Mouse (Mus musculus): ENCODE measurements around the gene Slc2a3. TPM values are rescaled to one million over a fixed set of nuclear protein-coding genes. Genes with fewer than 3 reads are reported as not detected.
"Not testable (repeated sequence)": the region's sequence is repeated elsewhere in the genome, so short reads cannot be mapped to it uniquely, and the experiment has no call there.

The Slc2a3 gene
- total RNA-seq, 1 experiment from 2014 or later, result 21.6 TPM

- not testable (repeated sequence) for ATAC-seq (replicated peaks; ENCODE audit: low read depth, poor library complexity, severe bottlenecking)
These were observed 83.2 kb downstream of the Slc2a3 start for GRCm38 (mm10) chr6:122718224-122718623.

- no peak for ATAC-seq (replicated peaks; ENCODE audit: low read depth, poor library complexity, severe bottlenecking)
These were observed 85.6 kb downstream of the Slc2a3 start for GRCm38 (mm10) chr6:122715886-122716285.

DNA sequence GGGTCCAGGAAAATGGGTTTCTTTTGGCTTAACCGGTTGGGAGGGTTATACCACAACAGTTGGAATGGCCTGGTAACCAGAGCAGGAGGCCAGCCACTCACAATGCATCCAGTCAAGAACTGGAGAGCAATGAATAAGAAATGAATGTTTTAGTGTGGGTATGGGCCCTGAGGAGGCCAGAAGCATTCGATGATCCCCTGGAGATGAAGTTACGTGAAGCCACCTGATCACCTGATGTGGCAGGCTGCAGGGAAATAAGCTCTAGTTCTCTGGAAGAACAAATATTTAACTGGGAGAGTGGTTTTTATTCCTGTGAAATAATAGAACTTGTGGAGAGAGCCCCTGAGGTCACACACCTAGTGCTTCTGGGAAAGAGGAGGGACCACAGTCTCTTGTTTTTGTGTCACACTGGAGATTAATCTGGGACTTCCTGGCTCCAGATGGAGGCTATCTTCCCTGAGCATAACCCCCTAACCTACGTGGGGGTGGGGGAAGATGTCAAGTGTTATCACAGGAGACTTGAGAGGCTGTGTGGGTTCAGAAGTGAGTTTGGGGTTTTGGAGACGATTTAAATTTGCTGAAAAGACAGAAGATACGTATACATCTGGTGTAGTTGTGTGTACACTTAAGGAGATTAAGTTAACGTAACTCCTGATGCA lies 86.6 kb downstream of the Slc2a3 start:
- ATAC-seq (replicated peaks; ENCODE audit: low read depth, poor library complexity, severe bottlenecking), result no peak

DNA sequence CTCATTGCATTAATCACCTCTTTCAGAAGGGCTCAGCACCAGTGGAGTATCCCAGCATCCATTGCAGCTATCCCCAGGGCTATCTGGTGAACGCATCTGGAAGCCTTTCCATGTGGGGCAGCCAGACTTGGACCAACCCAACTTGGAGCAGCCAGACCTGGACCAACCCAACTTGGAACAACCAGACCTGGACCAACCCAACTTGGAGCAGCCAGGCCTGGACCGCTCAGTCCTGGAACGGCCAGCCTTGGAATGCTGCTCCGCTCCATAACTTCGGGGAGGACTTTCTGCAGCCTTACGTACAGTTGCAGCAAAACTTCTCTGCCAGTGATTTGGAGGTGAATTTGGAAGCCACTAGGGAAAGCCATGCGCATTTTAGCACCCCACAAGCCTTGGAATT lies 88.3 kb downstream of the Slc2a3 start:
- ATAC-seq (replicated peaks; ENCODE audit: low read depth, poor library complexity, severe bottlenecking), result not testable (repeated sequence)

DNA sequence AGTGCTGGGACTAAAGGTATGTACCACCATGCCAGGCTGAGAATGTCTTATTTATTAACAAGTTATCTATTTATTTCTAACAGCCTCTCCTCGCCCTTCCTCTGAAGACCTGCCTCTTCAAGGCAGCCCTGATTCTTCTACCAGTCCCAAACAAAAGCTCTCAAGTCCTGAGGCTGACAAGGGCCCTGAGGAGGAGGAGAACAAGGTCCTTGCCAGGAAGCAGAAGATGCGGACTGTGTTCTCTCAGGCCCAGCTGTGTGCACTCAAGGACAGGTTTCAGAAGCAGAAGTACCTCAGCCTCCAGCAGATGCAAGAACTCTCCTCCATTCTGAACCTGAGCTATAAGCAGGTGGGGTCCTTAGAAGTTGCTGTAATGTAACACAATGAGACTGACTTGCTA lies 90.0 kb downstream of the Slc2a3 start:
- no peak for ATAC-seq (replicated peaks; ENCODE audit: low read depth, poor library complexity, severe bottlenecking)

DNA sequence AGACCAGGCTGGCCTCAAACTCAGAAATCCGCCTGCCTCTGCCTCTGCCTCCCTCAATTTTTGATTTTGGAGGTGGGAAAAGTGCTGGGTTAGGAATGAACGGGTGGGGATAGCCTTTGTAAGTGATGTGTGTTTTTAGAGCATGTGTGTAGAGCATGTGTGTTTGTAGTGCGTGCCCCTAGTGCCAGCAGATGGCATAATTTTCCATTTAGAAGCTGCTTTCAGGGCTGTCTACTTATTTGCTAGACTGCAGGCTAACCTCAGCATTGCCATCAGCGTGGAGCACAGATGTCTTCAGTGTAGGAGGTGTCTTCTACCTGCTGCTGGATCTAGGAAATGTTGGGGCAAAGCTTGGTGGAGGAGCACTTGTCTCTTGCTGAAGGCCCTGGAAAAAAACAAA lies 92.6 kb downstream of the Slc2a3 start:
- peak; percentile 60; the same call in 1 of the 2 replicates for ATAC-seq (replicated peaks; ENCODE audit: low read depth, poor library complexity, severe bottlenecking)

DNA sequence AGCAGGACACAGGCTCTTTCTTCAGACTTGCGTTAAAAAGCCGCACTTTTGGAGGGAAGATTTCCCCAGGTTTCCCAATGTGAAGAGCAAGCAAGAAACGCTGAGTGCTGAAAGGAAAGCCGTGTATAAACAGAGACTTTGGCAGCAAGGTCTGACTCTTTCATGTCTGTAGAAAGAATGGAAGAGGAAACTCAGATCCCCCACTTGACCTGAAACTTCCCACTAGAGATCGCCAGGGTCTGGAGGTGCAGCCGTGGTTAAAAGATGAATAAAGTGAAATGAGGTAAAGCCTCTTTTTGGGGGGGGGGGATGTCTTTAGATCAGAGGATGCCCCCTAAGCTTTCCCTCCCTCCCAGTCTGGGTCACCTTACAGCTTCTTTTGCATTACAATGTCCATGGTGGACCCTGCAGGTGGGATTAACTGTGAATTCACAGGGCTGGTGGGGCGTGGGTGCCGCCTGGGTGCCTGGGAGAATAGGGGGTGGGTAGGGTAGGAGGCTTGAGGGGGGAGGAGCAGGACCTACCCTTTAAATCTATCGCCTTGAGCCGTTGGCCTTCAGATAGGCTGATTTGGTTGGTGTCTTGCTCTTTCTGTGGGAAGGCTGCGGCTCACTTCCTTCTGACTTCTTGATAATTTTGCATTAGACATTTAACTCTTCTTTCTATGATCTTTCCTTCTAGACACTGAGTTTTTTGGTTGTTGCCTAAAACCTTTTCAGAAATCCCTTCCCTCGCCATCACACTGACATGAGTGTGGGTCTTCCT lies 94.2 kb downstream of the Slc2a3 start, which contains the start of gene Nanog:
TSS of gene Nanog (plus strand) at position 454 of the 765 bp plus-strand sequence.
- ATAC-seq (replicated peaks; ENCODE audit: low read depth, poor library complexity, severe bottlenecking), result no peak

- no peak for ATAC-seq (replicated peaks; ENCODE audit: low read depth, poor library complexity, severe bottlenecking)
These were observed 95.1 kb downstream of the Slc2a3 start for GRCm38 (mm10) chr6:122706337-122706840.

DNA sequence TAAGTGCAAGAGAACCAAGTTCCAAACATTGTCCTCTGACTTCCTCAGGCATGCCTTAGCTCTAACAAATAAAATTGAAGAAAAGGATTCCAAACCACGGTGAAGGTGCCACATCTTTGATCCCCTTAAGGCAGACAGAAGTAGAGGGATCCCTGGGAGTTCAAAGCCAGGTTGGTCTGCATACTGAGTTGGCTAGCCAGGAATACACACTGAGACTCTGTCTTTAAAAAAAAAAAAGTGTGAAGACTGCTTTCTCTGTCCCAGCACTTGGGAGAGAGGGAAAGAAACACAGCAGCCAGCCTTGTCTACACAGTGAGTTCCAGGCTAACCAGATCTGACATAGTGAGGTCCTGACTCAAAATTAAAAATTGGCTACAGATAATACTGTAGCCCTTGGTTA lies 97.7 kb downstream of the Slc2a3 start:
- no peak for ATAC-seq (replicated peaks; ENCODE audit: low read depth, poor library complexity, severe bottlenecking)

DNA sequence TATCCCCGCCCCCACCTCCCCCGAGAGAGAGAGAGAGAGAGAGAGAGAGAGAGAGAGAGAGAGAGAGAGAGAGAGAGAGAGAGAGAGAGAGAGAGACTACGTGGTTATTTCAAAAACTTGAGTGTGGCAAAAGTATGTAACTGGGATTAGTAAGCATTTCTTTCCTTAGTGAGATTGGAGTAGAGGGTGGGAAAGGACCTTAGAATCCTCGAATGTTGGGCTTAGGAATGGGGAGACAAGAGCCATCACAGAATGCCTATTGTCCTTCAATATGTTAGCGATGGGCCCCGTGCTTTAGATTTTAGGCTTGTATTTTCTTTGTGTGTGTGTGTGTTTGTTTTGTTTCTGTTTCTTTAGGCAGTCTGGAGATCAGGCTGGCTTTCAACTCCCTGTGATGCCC lies 98.2 kb downstream of the Slc2a3 start:
- no peak for ATAC-seq (replicated peaks; ENCODE audit: low read depth, poor library complexity, severe bottlenecking)

- no peak for ATAC-seq (replicated peaks; ENCODE audit: low read depth, poor library complexity, severe bottlenecking)
These were observed 98.8 kb downstream of the Slc2a3 start for GRCm38 (mm10) chr6:122702480-122703124.

DNA sequence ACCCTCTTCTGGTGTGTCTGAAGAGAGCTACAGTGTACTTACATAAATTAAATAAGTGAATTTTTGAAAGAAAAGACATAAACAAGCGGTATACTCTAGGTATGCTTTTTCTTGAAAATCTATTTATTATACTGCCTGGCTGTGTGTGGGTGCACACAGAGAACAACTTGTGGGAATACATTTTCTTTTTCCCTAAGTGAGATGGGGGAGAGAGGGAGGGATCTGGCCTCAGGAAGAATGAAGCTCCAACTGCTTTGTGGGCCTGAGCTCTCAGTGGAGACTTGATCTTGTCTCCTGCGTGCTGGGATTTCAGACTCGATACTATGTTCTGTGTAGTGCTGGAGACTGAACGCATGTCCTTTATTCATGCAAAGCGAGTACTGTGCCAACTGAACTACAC lies 99.6 kb downstream of the Slc2a3 start:
- ATAC-seq (replicated peaks; ENCODE audit: low read depth, poor library complexity, severe bottlenecking), result no peak

DNA sequence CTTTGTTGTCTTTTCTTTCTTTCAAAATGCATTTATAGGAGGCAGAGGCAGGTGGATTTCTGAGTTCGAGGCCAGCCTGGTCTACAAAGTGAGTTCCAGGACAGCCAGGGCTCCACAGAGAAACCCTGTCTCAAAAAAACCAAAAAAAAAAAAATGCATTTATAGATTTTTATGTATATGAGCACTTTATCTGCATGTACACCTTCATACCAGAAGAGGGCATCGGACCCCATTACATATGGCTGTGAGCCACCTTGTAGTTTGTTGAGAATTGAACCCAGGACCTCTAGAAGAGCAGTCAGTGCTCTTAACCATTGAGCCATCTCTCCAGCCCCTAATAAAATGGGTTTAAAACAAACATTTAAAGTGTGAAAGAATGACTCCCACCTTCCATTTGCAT lies 101.8 kb downstream of the Slc2a3 start:
- ATAC-seq (replicated peaks; ENCODE audit: low read depth, poor library complexity, severe bottlenecking), result not testable (repeated sequence)

DNA sequence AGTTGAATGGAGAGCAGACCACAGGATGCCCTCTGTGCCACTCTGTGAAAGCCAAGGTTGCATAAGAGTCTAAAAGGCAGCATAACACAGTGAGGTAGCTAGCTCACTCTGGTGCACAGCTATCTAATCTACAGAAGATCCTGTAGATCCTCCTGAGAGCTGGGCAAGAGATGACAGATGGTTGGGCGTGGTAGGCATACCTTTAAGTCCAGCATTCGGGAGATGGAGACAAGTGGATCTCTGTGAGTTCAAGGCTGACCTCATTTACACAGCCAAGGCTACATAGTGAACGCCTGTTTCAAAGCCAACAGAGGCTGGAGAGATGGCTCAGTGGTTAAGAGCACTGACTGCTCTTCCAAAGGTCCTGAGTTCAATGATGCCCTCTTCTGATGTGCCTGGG lies 106.0 kb downstream of the Slc2a3 start:
- no peak for ATAC-seq (replicated peaks; ENCODE audit: low read depth, poor library complexity, severe bottlenecking)

DNA sequence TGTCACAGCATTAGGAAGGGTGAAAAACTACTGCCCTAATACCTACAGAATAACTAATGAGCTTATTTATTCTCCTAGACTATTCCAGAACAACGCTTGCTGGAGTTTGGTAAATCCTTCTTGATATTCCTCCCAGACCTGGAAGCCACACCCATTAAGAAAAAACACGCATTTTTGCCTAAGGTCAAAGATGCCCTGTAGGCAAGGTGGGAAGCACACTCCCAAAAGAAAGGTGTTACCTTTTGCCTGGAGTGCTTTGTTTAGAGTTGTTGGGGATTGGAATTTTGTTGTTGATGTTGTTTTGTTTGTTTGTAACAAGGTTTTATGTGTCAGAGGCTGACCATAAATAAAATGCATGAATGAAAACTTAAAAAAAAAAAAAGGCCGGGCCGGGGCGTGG lies 111.4 kb downstream of the Slc2a3 start:
- no peak for ATAC-seq (replicated peaks; ENCODE audit: low read depth, poor library complexity, severe bottlenecking)

DNA sequence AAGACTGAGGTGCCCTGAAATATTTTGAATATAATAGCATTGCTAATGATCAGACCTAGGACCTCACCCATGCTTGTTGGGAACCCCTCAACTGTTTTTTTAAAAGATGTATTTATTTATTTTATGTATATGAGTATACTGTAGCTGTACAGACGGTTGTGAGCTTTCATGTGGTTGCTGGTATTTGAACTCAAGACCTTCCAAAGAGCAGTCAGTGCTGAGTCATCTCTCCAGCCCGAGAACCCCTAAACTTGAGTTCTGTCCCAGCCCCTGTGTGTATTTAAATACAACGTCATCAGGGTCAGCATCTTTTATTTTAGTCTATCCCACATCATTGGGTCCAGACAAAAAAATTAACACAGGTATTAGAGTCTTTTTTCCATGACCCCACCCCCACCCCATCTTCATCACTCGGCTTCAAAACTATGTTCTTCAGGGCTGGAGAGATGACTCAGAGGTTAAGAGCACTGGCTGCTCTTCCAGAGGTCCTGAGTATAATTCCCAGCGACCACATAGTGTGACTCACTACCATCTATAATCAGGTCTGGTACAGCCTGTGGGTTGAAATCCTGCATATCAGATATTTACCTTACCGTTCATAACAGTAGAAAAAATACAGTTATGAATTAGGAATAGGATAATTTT lies 111.9 kb downstream of the Slc2a3 start:
- ATAC-seq (replicated peaks; ENCODE audit: low read depth, poor library complexity, severe bottlenecking), result no peak

DNA sequence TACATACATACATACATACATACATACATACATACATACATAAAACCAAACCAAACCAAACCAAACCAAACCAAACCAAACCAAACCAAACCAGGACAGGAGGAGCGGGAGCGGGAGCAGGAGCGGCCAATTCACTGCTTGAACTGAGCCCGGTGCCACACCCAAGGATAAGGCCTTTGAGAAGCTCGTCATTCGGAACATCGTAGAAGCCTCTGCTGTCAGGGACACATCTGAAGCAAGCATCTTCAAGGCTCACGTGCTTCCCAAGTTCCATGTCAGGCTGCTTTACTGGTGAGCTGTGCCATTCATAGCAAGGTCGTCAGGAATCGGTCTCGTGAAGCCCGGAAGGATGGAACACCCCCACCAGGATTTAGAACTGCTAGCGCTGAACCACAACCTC lies 114.7 kb downstream of the Slc2a3 start:
- no peak for ATAC-seq (replicated peaks; ENCODE audit: low read depth, poor library complexity, severe bottlenecking)

DNA sequence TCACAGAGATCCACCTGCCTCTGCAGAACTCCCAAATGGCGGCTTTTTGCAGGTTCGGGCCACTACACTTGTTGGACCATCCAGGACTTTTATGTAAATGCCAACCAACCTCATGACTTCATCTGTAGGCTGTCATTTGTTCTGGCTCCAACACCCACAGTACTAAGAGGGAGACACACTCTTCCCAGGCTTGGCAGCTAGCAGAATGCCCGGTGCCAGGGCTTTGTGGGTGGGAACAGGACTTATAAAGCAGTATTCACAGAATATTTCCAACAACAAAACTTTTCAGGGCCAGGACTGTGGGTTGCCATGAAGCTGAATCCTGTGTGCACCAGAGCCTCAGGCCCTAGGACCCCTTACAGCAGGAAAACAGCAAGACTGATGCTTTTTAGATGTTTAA lies 118.8 kb downstream of the Slc2a3 start:
- no peak for ATAC-seq (replicated peaks; ENCODE audit: low read depth, poor library complexity, severe bottlenecking)
